Mouse (Mus musculus): ENCODE measurements around the gene Pla2g4e. TPM values are rescaled to one million over a fixed set of nuclear protein-coding genes. Genes with fewer than 3 reads are reported as not detected.

Gene Pla2g4e
- total RNA-seq (2023) = not detected

DNA sequence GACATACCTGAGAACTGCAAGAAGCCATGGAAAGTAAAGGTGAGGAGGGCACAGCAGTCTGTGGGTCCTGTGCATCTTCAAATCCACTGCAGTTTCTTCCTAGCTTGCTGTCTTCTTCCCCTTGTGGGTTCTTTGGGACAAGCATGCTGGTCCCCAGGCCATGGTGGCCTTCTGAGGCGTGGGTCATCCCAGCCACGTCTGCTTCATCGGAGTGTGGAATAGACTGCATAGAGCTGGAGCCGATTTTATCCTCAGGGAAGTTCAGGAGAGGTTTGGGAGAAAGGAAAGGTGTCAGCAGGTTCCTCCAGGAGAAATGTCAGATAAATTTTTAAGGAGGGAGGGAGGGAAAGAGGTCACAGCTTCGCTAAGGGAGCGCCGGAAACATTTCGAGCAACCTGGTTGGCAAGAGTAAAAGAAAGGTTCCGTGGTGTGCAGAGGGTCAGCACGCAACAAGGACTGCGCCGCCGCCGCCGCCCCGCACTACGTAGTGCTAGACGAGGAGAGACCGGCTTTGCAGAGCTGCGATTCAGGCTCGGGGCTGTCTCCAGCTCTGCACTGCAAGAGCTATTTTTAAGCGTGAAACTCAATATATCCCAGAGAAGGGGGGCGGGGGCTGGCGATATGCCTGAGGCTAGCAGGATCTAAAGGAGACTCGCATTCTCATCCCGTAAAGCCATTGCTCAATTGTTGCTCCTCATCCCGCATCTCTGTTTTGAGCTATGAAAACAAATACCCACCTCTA, at the start of gene Pla2g4e:
Pla2g4e (minus strand) TSS at position 657 of the 742 bp plus-strand sequence.

DNA sequence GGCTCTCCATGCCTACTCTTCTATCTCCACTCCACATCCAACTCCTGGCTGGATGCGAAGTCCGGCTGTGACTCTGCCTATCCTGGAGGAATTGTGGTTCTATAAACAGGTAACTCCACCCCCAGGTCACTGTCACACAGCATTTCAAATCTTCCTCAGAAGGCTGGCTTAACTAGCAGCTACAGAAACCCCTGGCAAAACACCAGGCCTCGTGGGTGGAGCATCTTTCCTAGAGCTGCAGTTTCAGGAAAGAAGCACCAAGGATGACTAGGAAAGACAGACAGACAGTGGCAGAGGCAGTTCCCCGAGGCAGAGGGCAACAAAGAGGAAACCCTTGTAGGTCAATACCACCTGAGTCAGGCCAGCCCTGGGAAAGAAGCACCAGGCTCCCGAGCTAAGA, 43.9 kb upstream of the Pla2g4e start, which contains the start of gene Pla2g4d:
Pla2g4d (minus strand) TSS at position 203 of the 400 bp plus-strand sequence.

DNA sequence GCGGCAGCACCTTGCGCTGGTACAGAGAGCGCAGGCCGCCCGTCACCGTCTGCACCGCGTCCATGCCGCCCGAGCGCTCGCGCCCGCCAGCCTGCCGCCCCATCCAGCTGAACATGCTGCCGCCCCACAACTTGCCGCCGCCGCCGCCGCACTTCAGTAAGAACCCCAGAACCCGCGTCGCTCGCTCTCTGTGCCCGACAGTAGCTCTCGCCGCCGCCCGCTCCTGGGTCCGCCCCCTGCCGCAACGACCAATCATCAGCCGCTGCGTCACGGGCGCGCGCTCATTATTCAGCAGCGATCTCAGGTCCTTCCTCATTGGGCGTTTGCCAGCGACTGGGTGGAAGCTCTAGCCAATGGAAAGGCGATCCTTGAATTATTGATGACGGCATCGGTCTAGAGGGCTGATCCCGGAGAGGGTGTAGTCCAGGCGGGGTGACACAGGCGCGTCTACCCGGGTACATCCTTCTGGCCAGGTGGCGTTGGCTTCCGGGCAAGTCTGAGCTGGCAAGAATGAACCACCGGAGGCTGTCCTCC, 90.7 kb downstream of the Pla2g4e start, which contains the start of gene Ehd4:
Ehd4 (minus strand) TSS at position 246 of the 534 bp plus-strand sequence.

Other genes starting within 250 kb of the Pla2g4e start
- gene Jmjd7, start 217.9 kb downstream of the Pla2g4e start, total RNA-seq (2023) = 10 to 100 TPM; 13.9 to 15.1 TPM
- gene Gm28042, start 217.8 kb downstream of the Pla2g4e start, total RNA-seq (2023) = 1 to 10 TPM; 3.8 to 4.0 TPM
- gene Pla2g4b, start 211.9 kb downstream of the Pla2g4e start, total RNA-seq (2023) = 1 to 10 TPM; 4.1 to 5.6 TPM
- gene Ehd4, start 90.7 kb downstream of the Pla2g4e start, total RNA-seq (2023) = 10 to 100 TPM; 19.3 to 22.2 TPM
- not detected for gene Pla2g4d, start 43.9 kb upstream of the Pla2g4e start, total RNA-seq (2023)
- under 1 TPM; 0.67 to 0.71 TPM for gene Pla2g4f, start 68.8 kb upstream of the Pla2g4e start, total RNA-seq (2023)
- gene Vps39, start 107.8 kb upstream of the Pla2g4e start, total RNA-seq (2023) = 10 to 100 TPM; 66.4 to 73.2 TPM
- gene Ganc, start 158.6 kb upstream of the Pla2g4e start, total RNA-seq (2023) = 10 to 100 TPM; 21.5 to 22.4 TPM
- 10 to 100 TPM; 62.4 to 64.3 TPM for gene Tmem87a, start 158.8 kb upstream of the Pla2g4e start, total RNA-seq (2023)
- gene Capn3, start 210.7 kb upstream of the Pla2g4e start, total RNA-seq (2023) = 1 to 10 TPM; 3.7 to 4.6 TPM